19 mouse cellular contexts compared by ENCODE assay signal in the genomic region with DNA sequence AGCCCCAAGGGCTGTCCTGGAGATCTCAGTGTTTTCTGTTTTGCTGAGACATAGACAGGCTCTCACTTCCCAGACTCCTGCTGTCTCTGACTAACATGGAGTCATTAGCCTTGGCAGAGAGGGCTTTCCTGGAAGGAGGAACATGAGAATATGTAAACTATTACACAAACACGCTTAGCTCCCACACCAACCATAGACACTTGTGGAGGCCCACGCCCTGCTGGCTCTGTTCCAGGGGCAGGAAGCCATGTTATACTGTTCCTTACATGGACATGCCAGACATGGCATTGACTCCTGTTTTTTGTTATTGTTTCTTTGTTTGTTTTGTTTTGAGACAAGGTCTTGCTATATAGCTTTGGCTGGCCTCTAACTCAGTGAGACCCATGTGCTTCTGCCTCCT. TPM values are rescaled to one million over a fixed set of nuclear protein-coding genes. Genes with fewer than 3 reads are reported as not detected.
DNase-seq lines count a peak whose midpoint lies in the region; ATAC-seq and TF ChIP-seq lines count a peak whose summit lies in the region.
"Had no signal": no experiment of that assay in that cellular context is flagged by ENCODE, and none has a peak within 500 bp of the region (broad histone marks: within the 10 kb centered on the region; RNA-seq: fewer than 3 reads in every experiment).

No protein-coding gene starts in this region.

- 84% methylated on average over 2 of the region's 2 CpGs for WGBS in heart, embryonic 10.5 days
- 48% methylated on average over 2 of the region's 2 CpGs for WGBS in lung, postnatal 0 days
- WGBS in stomach, postnatal 0 days, result 70% methylated on average over 2 of the region's 2 CpGs

- no peak overlapping the region for H3K4me3 ChIP-seq in heart, embryonic 10.5 days
- no peak overlapping the region for H3K4me3 ChIP-seq in lung, postnatal 0 days (ENCODE audit: low read depth, low read length)
- no peak overlapping the region for H3K4me3 ChIP-seq in stomach, postnatal 0 days (ENCODE audit: low read depth, low read length)
- H3K4me3 ChIP-seq: heart, adult 2 months; hindbrain, embryonic 12.5 days had no signal

- TF ChIP-seq CTCF in lung, postnatal 0 days (IDR thresholded peaks at IDR 0.05), result no peak
- TF ChIP-seq CTCF in stomach, postnatal 0 days (IDR thresholded peaks at IDR 0.05; ENCODE audit: low read depth), result no peak

- H3K36me3 ChIP-seq in heart, embryonic 10.5 days, result no peaks in the 10 kb centered on the region
- no peaks in the 10 kb centered on the region for H3K36me3 ChIP-seq in lung, postnatal 0 days (ENCODE audit: insufficient read depth, low read length)
- no peaks in the 10 kb centered on the region for H3K36me3 ChIP-seq in stomach, postnatal 0 days (ENCODE audit: control insufficient read depth, insufficient read depth, low read length)
- H3K36me3 ChIP-seq: hindbrain, embryonic 12.5 days had no signal

- H3K9me3 ChIP-seq in heart, embryonic 10.5 days, result no peaks in the 10 kb centered on the region
- H3K9me3 ChIP-seq in lung, postnatal 0 days (ENCODE audit: low read length), result no peaks in the 10 kb centered on the region
- no peaks in the 10 kb centered on the region for H3K9me3 ChIP-seq in stomach, postnatal 0 days (ENCODE audit: control insufficient read depth, low read length)
- H3K9me3 ChIP-seq: hindbrain, embryonic 12.5 days had no signal

- peak; percentile 35; the same call in 1 of the 2 replicates for ATAC-seq in lung, postnatal 0 days
- no peak for ATAC-seq in stomach, postnatal 0 days (ENCODE audit: low FRiP score, low TSS enrichment)
- ATAC-seq: forebrain, embryonic 14.5 days; hindbrain, embryonic 16.5 days; Patski had no signal

- TF ChIP-seq EP300 in lung, postnatal 0 days (IDR thresholded peaks at IDR 0.05), result no peak; the same call in 1 of the 2 replicates
- no peak for TF ChIP-seq EP300 in stomach, postnatal 0 days (optimal IDR thresholded peaks at IDR 0.05)

- H3K27me3 ChIP-seq in heart, embryonic 10.5 days (ENCODE audit: insufficient read depth, poor library complexity, severe bottlenecking), result no peaks in the 10 kb centered on the region
- H3K27me3 ChIP-seq in lung, postnatal 0 days (replicated peaks; ENCODE audit: insufficient read depth, low read length), result no peaks in the 10 kb centered on the region
- H3K27me3 ChIP-seq in stomach, postnatal 0 days (ENCODE audit: control insufficient read depth, insufficient read depth, low read length), result no peaks in the 10 kb centered on the region
- H3K27me3 ChIP-seq: hindbrain, embryonic 12.5 days; Patski had no signal

- peaks cover 9% of the 10 kb centered on the region; the same call in 1 of the 2 replicates for H3K4me1 ChIP-seq in heart, embryonic 10.5 days
- no peaks in the 10 kb centered on the region; the same call in 1 of the 2 replicates for H3K4me1 ChIP-seq in lung, postnatal 0 days (ENCODE audit: insufficient read depth, low read depth, low read length)
- no peaks in the 10 kb centered on the region for H3K4me1 ChIP-seq in stomach, postnatal 0 days (replicated peaks; ENCODE audit: control insufficient read depth, insufficient read depth)
- H3K4me1 ChIP-seq: hindbrain, embryonic 12.5 days had no signal

- H3K4me2 ChIP-seq in lung, postnatal 0 days (replicated peaks; ENCODE audit: low read depth, low read length), result no peak overlapping the region
- no peak overlapping the region for H3K4me2 ChIP-seq in stomach, postnatal 0 days (replicated peaks; ENCODE audit: low read depth)
- H3K4me2 ChIP-seq: heart, embryonic 11.5 days; hindbrain, embryonic 12.5 days had no signal

- peak; percentile 57 for DNase-seq in heart, embryonic 10.5 days (ENCODE audit: low spot score)
- no peak for DNase-seq in heart, adult 11 months
- no peak for DNase-seq in lung, postnatal 0 days (ENCODE audit: low spot score)
- DNase-seq in lung, postnatal 25 days (ENCODE audit: low spot score), result peak; percentile 35
- DNase-seq in ovary, postnatal 14 days (ENCODE audit: low spot score), result no peak
- DNase-seq in stomach, postnatal 0 days (ENCODE audit: low spot score), result no peak
- no peak for DNase-seq in cerebellum, adult 11 months
- DNase-seq in cerebellum, postnatal 14 days, result no peak
- DNase-seq: adrenal gland, adult 2 months; adrenal gland, postnatal 14 days; cerebellum, adult 11-12 months; cerebellum, adult 8-10 months; gastrocnemius, postnatal 25 days; heart, adult 2 months had no signal

- H3K27ac ChIP-seq in heart, embryonic 10.5 days, result no peak overlapping the region
- H3K27ac ChIP-seq in lung, postnatal 0 days (ENCODE audit: low read length), result no peak overlapping the region
- H3K27ac ChIP-seq in stomach, postnatal 0 days (replicated peaks), result no peak overlapping the region
- H3K27ac ChIP-seq: heart, adult 2 months; hindbrain, embryonic 12.5 days had no signal

- no peak overlapping the region for H3K9ac ChIP-seq in lung, postnatal 0 days (replicated peaks; ENCODE audit: low read depth)
- H3K9ac ChIP-seq in stomach, postnatal 0 days (ENCODE audit: low read length), result no peak overlapping the region
- H3K9ac ChIP-seq: hindbrain, embryonic 12.5 days had no signal

RNA-seq across cellular contexts. Expression of gene N4bp2, which starts 27.7 kb away (rescaled TPM):
- polyA plus RNA-seq in heart, embryonic 10.5 days (2016; fragmentation: Nextera tagmentation; extraction: Ambion mirVana), result 31.6 and 33.1 TPM in 2 replicates
- polyA plus RNA-seq in lung, postnatal 0 days (2015; fragmentation: Nextera tagmentation; extraction: Ambion mirVana), result 7.0 and 7.5 TPM in 2 replicates
- polyA plus RNA-seq in stomach, postnatal 0 days (2015; fragmentation: Nextera tagmentation; extraction: Ambion mirVana), result 5.7 and 6.0 TPM in 2 replicates

RNA-seq across cellular contexts. Expression of gene Pds5a, which starts 37.5 kb away (rescaled TPM):
- 53.6 and 69.2 TPM in 2 replicates for polyA plus RNA-seq in heart, embryonic 10.5 days (2016; fragmentation: Nextera tagmentation; extraction: Ambion mirVana)
- polyA plus RNA-seq in lung, postnatal 0 days (2015; fragmentation: Nextera tagmentation; extraction: Ambion mirVana), result 19.8 and 24.7 TPM in 2 replicates
- 16.7 and 18.1 TPM in 2 replicates for polyA plus RNA-seq in stomach, postnatal 0 days (2015; fragmentation: Nextera tagmentation; extraction: Ambion mirVana)

Comparison
In these comparisons a context has a peak if more than half of its experiments do, and no peak if none do; other contexts are left out.
1. DNase-seq: peak in heart, embryonic 10.5 days (single experiment) and lung, postnatal 25 days (single experiment); none in heart, adult 11 months (single experiment), lung, postnatal 0 days (single experiment), ovary, postnatal 14 days (single experiment), stomach, postnatal 0 days (single experiment), cerebellum, adult 11 months (single experiment) and cerebellum, postnatal 14 days (0 of 2).